Mouse (Mus musculus) embryonic fibroblast, embryonic 13.5 days (primary cell): ENCODE measurements around the gene Nmnat2.

Experiments used
- CTCF ChIP-seq: IDR thresholded peaks from 2 replicates; pipeline ENCODE4 v1.5.1; 2011; ENCODE audit warnings: mild to moderate bottlenecking, control low read depth, low read length, moderate library complexity, borderline replicate concordance; ENCODE audit not compliant: insufficient read depth
- POLR2A ChIP-seq: IDR thresholded peaks from 2 replicates; pipeline ENCODE4 v1.6.1; 2011; ENCODE audit warnings: low read depth, mild to moderate bottlenecking, control low read depth, low read length, moderate library complexity

DNA sequence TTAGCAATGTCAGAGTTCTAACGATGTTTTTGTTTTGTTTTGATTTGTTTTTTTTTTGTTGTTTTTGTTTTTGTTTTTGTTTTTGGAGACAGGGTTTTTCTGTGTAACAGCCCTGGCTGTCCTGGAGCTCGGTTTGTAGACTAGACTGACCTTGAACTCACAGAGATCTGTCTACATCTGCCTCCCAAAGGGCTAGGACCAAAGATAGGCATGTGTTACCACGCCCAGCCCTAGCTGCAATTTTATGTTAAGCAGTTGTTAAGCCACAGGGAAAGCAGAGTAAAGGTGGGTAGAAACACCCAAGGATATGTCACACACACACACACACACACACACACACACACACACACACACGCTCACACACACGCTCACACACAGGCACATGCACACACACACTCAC is 154.6 kb downstream of the Nmnat2 start:
- TF ChIP-seq CTCF (peak; percentile 28; the same call in 1 of the 2 replicates), POLR2A (no peak)
